Mouse (Mus musculus): ENCODE measurements around the gene Zfp39. TPM values are rescaled to one million over a fixed set of nuclear protein-coding genes. Genes with fewer than 3 reads are reported as not detected.

Gene Zfp39
- total and polyA plus RNA-seq, 3 experiments: 5.7 to 6.8 (median 6.7) TPM

DNA sequence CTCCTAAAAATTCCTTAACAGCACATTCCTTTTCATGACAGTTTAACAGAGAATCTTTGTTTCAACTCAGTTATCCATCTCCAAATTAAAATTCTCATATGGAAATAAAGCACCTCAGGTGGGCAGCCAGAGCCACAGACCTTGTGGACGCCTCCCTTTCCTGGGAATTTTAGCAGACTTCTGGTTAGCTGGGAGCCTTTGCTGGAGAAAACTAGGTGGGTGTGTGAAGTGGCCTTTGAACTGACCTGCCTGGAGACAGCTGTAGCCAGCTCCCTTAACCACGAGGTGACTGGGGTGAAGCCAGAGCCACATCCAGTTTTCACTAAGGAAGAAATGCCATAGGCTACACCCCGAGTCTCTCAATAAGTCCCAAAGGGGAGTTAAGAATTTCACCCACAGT lies 25.6 kb upstream of the Zfp39 start:
- no peaks in the 10 kb centered on the region for H3K79me2 ChIP-seq (replicated peaks; ENCODE audit: control insufficient read depth, extremely low read depth, insufficient read depth, poor library complexity, severe bottlenecking)
- DNase-seq (ENCODE audit: extremely low read depth): no peak
- H3K4me1 ChIP-seq (ENCODE audit: control insufficient read depth in 1 of 2, insufficient read depth in 2 of 2): peaks cover 0 to 4% of the 10 kb centered on the region in 2 experiments; a peak in 2 of 4 replicates
- peaks cover 37 to 44% of the 10 kb centered on the region in 2 experiments for H3K36me3 ChIP-seq (replicated peaks in 1 of 2; ENCODE audit: control insufficient read depth in 1 of 2, insufficient read depth in 1 of 2, low read length in 1 of 2)
- H3K9ac ChIP-seq (ENCODE audit: insufficient read depth, low read depth): no peak overlapping the region
- H3K27me3 ChIP-seq (replicated peaks): peaks cover 10% of the 10 kb centered on the region
- dilution Hi-C loops (cut with MboI; ENCODE audit: extremely low pct_ligation_motif_present, extremely low pct_unique_long_range_greater_than_20kb, low sequenced_read_pairs) (no loop called here), in situ Hi-C loops (cut with MboI; ENCODE audit: low pct_ligation_motif_present, low pct_unique_long_range_greater_than_20kb, low sequenced_read_pairs) (no loop called here)
- no peak overlapping the region for H3K4me3 ChIP-seq (replicated peaks in 1 of 3; ENCODE audit: low read depth in 2 of 3, low read length in 2 of 3, poor library complexity in 1 of 3)
- H3K4me2 ChIP-seq (ENCODE audit: insufficient read depth, low read depth, poor library complexity, severe bottlenecking): no peak overlapping the region
- no peaks in the 10 kb centered on the region for H3K9me3 ChIP-seq (replicated peaks; ENCODE audit: low read length)
- no peak overlapping the region for H3K27ac ChIP-seq (ENCODE audit: insufficient read depth, low read depth)
- TF ChIP-seq RAD21 (IDR thresholded peaks at IDR 0.05; ENCODE audit: low read depth, low read length) (no peak), NRF1 (IDR thresholded peaks at IDR 0.05; ENCODE audit: low read depth, low read length) (no peak), MXI1 (IDR thresholded peaks at IDR 0.05; ENCODE audit: low read depth, low read length) (no peak), MAZ (IDR thresholded peaks at IDR 0.05; ENCODE audit: low read depth, low read length) (no peak), CTCF (conservative IDR thresholded peaks at IDR 0.05 in 1 of 2, IDR thresholded peaks at IDR 0.05 in 1 of 2; ENCODE audit: low read depth in 2 of 2, low read length in 2 of 2) (no peak), CHD1 (IDR thresholded peaks at IDR 0.05; ENCODE audit: low read depth, low read length) (no peak), MYC (IDR thresholded peaks at IDR 0.05; ENCODE audit: low read depth, low read length) (no peak)

DNA sequence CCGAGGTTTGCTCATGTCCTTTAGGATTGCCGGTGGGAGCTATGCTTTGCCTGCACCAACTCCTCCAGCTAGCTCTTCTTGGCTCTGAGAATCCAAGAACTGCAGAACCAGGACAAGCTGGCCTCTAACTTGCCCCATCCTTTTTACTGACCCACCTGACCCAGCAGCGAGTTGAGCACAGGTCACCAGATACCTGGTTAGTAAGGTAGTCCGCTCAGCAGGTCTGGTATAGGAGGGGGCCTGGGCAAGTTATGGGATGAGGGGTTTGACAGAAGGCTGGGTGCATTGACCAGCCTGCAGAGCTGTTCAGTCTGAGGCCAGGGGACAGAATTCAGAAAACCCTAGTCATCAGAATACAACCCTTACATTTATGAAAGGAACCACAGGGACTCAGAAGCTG lies 25.0 kb upstream of the Zfp39 start:
- Histone ChIP-seq H3K9me3 (replicated peaks; ENCODE audit: low read length) (no peaks in the 10 kb centered on the region), H3K4me3 (replicated peaks in 1 of 3; ENCODE audit: low read depth in 2 of 3, low read length in 2 of 3, poor library complexity in 1 of 3) (no peak overlapping the region), H3K27me3 (replicated peaks) (peaks cover 10% of the 10 kb centered on the region), H3K4me2 (ENCODE audit: insufficient read depth, low read depth, poor library complexity, severe bottlenecking) (no peak overlapping the region), H3K27ac (ENCODE audit: insufficient read depth, low read depth) (no peak overlapping the region), H3K9ac (ENCODE audit: insufficient read depth, low read depth) (no peak overlapping the region), H3K79me2 (replicated peaks; ENCODE audit: control insufficient read depth, extremely low read depth, insufficient read depth, poor library complexity, severe bottlenecking) (no peaks in the 10 kb centered on the region), H3K4me1 (ENCODE audit: control insufficient read depth in 1 of 2, insufficient read depth in 2 of 2) (peaks cover 0 to 4% of the 10 kb centered on the region in 2 experiments; a peak in 2 of 4 replicates), H3K36me3 (replicated peaks in 1 of 2; ENCODE audit: control insufficient read depth in 1 of 2, insufficient read depth in 1 of 2, low read length in 1 of 2) (peaks cover 33 to 38% of the 10 kb centered on the region in 2 experiments)
- TF ChIP-seq ZNF384 (IDR thresholded peaks at IDR 0.05; ENCODE audit: low read depth, low read length) (no peak), MYC (IDR thresholded peaks at IDR 0.05; ENCODE audit: low read depth, low read length) (no peak), SIN3A (IDR thresholded peaks at IDR 0.05; ENCODE audit: low read length) (no peak), ETS1 (conservative IDR thresholded peaks at IDR 0.05; ENCODE audit: low read depth, low read length) (no peak), ELF1 (IDR thresholded peaks at IDR 0.05; ENCODE audit: low read depth, low read length) (no peak), MEF2A (IDR thresholded peaks at IDR 0.05; ENCODE audit: borderline replicate concordance, low read depth, low read length) (no peak), TBP (conservative IDR thresholded peaks at IDR 0.05; ENCODE audit: low read depth, low read length) (no peak), MAZ (IDR thresholded peaks at IDR 0.05; ENCODE audit: low read depth, low read length) (no peak), ZMIZ1 (IDR thresholded peaks at IDR 0.05; ENCODE audit: low read depth, low read length) (no peak), CHD2 (IDR thresholded peaks at IDR 0.05; ENCODE audit: low read length) (no peak), KAT2A (IDR thresholded peaks at IDR 0.05; ENCODE audit: insufficient replicate concordance, low read length) (no peak), RCOR1 (conservative IDR thresholded peaks at IDR 0.05; ENCODE audit: low read depth, low read length) (no peak), MXI1 (IDR thresholded peaks at IDR 0.05; ENCODE audit: low read depth, low read length) (no peak), NRF1 (IDR thresholded peaks at IDR 0.05; ENCODE audit: low read depth, low read length) (no peak), SMC3 (IDR thresholded peaks at IDR 0.05; ENCODE audit: low read depth, low read length) (no peak), JUND (conservative IDR thresholded peaks at IDR 0.05; ENCODE audit: low read depth, low read length) (no peak)
- dilution Hi-C loops (cut with MboI; ENCODE audit: extremely low pct_ligation_motif_present, extremely low pct_unique_long_range_greater_than_20kb, low sequenced_read_pairs) (no loop called here), in situ Hi-C loops (cut with MboI; ENCODE audit: low pct_ligation_motif_present, low pct_unique_long_range_greater_than_20kb, low sequenced_read_pairs) (no loop called here)
- no peak for DNase-seq (ENCODE audit: extremely low read depth)

Measured in CH12.LX (cell line).